Mouse (Mus musculus) heart, postnatal 0 days (tissue): Measurements from ENCODE around the gene Upk2.

ENCODE experiments used
- CTCF ChIP-seq: IDR thresholded peaks from 2 replicates; pipeline ENCODE4 v1.5.1; 2016; ENCODE audit warnings: antibody characterized with exemption, control low read depth, low read depth
- EP300 ChIP-seq: IDR thresholded peaks from 2 replicates; pipeline ENCODE4 v1.6.1; 2016; ENCODE audit warnings: antibody characterized with exemption, low read depth

DNA sequence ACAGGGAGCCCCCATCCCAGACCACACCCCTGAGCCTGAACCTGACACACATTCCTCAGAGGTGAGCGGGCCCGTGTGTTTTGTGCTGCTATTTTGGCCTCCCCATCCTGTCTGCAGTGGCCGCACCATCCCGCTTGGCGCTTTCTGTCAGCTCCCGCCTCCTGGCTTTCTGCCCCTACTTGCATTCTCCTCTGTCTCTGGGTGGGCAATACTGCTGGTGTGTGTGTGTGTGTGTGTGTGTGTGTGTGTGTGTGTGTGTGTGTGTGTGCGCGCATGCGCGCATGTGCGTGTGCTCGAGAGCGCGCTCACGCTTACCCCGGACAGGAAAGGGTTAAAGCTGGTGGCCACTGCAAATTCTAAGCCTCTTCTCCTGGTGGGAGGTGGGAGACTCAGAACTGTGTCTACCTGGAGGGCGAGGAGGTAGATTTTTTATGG lies 34.9 kb upstream of the Upk2 start:
- TF ChIP-seq CTCF (peak; percentile 10; the same call in 1 of the 2 replicates), EP300 (no peak)
